Mouse (Mus musculus) MEL (cell line): ENCODE results near the gene Magt1. TPM values are rescaled to one million over a fixed set of nuclear protein-coding genes. Genes with fewer than 3 reads are reported as not detected.

Experiments
- DNase-seq: peaks from one replicate; pipeline ENCODE4 v3.0.0; 2011; ENCODE audit warnings: low read depth, low spot score
- H3K27ac ChIP-seq: 2 replicates; pipeline ENCODE4 v1.5.1; 2012; ENCODE audit warnings: low read depth, mild to moderate bottlenecking, control low read depth, low read length, moderate library complexity; ENCODE audit not compliant: control insufficient read depth
- H3K27me3 ChIP-seq, 2 experiments: fragments of 150-350 bp in 1 of 2; sonication (generic) in 1 of 2; 2 replicates each; pipeline ENCODE4 v1.6.1; 2012; ENCODE audit warnings: low read length in 2 of 2, mild to moderate bottlenecking in 2 of 2, improper control_type of control experiment in 1 of 2, moderate library complexity in 1 of 2; ENCODE audit not compliant: insufficient read depth in 2 of 2, control insufficient read depth in 1 of 2
- H3K36me3 ChIP-seq, 2 experiments: 2 replicates each; pipeline ENCODE4 v1.6.1; 2012 to 2014; ENCODE audit warnings: low read length in 2 of 2, improper control_type of control experiment in 1 of 2, inconsistent platforms in 1 of 2, mild to moderate bottlenecking in 1 of 2; ENCODE audit not compliant: insufficient read depth in 2 of 2, control insufficient read depth in 1 of 2
- H3K4me1 ChIP-seq, 2 experiments: fragments of 150-350 bp in 1 of 2; sonication (generic) in 1 of 2; 2 replicates each; pipeline ENCODE4 v1.6.1; 2012; ENCODE audit warnings: low read length in 2 of 2, improper control_type of control experiment in 1 of 2, mild to moderate bottlenecking in 1 of 2; ENCODE audit not compliant: insufficient read depth in 2 of 2, control insufficient read depth in 1 of 2
- H3K4me3 ChIP-seq, 2 experiments: fragments of 150-350 bp in 1 of 2; sonication (generic) in 1 of 2; 2 replicates each; pipeline ENCODE4 v1.5.1; 2012; ENCODE audit warnings: low read depth in 2 of 2, low read length in 2 of 2, mild to moderate bottlenecking in 2 of 2, moderate library complexity in 2 of 2, control low read depth in 1 of 2, improper control_type of control experiment in 1 of 2; ENCODE audit not compliant: control insufficient read depth in 1 of 2, insufficient read depth in 1 of 2
- H3K79me2 ChIP-seq: 2 replicates; pipeline ENCODE4 v1.6.1; 2012; ENCODE audit warnings: mild to moderate bottlenecking, low read length, moderate library complexity; ENCODE audit not compliant: control insufficient read depth, poor library complexity, insufficient read depth
- H3K9ac ChIP-seq: 2 replicates; pipeline ENCODE4 v1.6.1; 2012; ENCODE audit warnings: low read depth, mild to moderate bottlenecking, control low read depth, low read length, moderate library complexity; ENCODE audit not compliant: control insufficient read depth, poor library complexity, severe bottlenecking
- H3K9me3 ChIP-seq: fragments of 150-350 bp; sonication (generic); replicated peaks from 2 replicates; pipeline ENCODE4 v1.6.1; 2012; ENCODE audit warnings: mild to moderate bottlenecking, low read length, improper control_type of control experiment, moderate library complexity; ENCODE audit not compliant: insufficient read depth
- BHLHE40 ChIP-seq: IDR thresholded peaks from 2 replicates; pipeline ENCODE4 v1.6.1; 2012; ENCODE audit warnings: low read depth, mild to moderate bottlenecking, inconsistent platforms, low read length, improper control_type of control experiment, borderline replicate concordance
- CHD1 ChIP-seq: IDR thresholded peaks from 2 replicates; pipeline ENCODE4 v1.6.1; 2012; ENCODE audit warnings: low read depth, mild to moderate bottlenecking, inconsistent platforms, low read length, improper control_type of control experiment
- CTCF ChIP-seq, 3 experiments: IDR thresholded peaks in 2 of 3; conservative IDR thresholded peaks in 1 of 3; 2 replicates each; pipeline ENCODE4 v1.5.1; 2011 to 2012; ENCODE audit warnings: low read length in 3 of 3, low read depth in 2 of 3, mild to moderate bottlenecking in 2 of 3, improper control_type of control experiment in 1 of 3, inconsistent platforms in 1 of 3, mixed read lengths in 1 of 3, moderate library complexity in 1 of 3; ENCODE audit not compliant: control insufficient read depth in 1 of 3, insufficient read depth in 1 of 3, poor library complexity in 1 of 3, severe bottlenecking in 1 of 3
- E2F4 ChIP-seq: IDR thresholded peaks from 2 replicates; pipeline ENCODE4 v1.6.1; 2011; ENCODE audit warnings: low read depth, low read length, improper control_type of control experiment, borderline replicate concordance
- ELF1 ChIP-seq: IDR thresholded peaks from 2 replicates; pipeline ENCODE4 v1.6.1; 2014; ENCODE audit warnings: low read depth, mild to moderate bottlenecking, inconsistent platforms, low read length, improper control_type of control experiment, moderate library complexity
- EP300 ChIP-seq, 2 experiments: IDR thresholded peaks; 2 replicates each; pipeline ENCODE4 v1.6.1; 2011; ENCODE audit warnings: improper control_type of control experiment in 2 of 2, low read length in 2 of 2, low read depth in 1 of 2, mild to moderate bottlenecking in 1 of 2
- ETS1 ChIP-seq: IDR thresholded peaks from 2 replicates; pipeline ENCODE4 v1.6.1; 2012; ENCODE audit warnings: low read depth, mild to moderate bottlenecking, inconsistent platforms, low read length, improper control_type of control experiment, moderate library complexity
- GABPA ChIP-seq: IDR thresholded peaks from 2 replicates; pipeline ENCODE4 v1.6.1; 2012; ENCODE audit warnings: low read depth, mild to moderate bottlenecking, inconsistent platforms, low read length, improper control_type of control experiment, moderate library complexity
- HCFC1 ChIP-seq: IDR thresholded peaks from 2 replicates; pipeline ENCODE4 v1.6.1; 2012; ENCODE audit warnings: low read depth, mild to moderate bottlenecking, inconsistent platforms, low read length, improper control_type of control experiment, moderate library complexity
- KAT2A ChIP-seq: conservative IDR thresholded peaks from 2 replicates; pipeline ENCODE4 v1.6.1; 2012; ENCODE audit warnings: low read depth, low read length, improper control_type of control experiment, inconsistent platforms
- MXI1 ChIP-seq: IDR thresholded peaks from 2 replicates; pipeline ENCODE4 v1.6.1; 2011; ENCODE audit warnings: mild to moderate bottlenecking, low read depth, low read length, improper control_type of control experiment
- MYC ChIP-seq: IDR thresholded peaks from 2 replicates; pipeline ENCODE4 v1.6.1; 2011; ENCODE audit warnings: low read depth, mild to moderate bottlenecking, low read length, improper control_type of control experiment, moderate library complexity
- NELFE ChIP-seq: IDR thresholded peaks from 2 replicates; pipeline ENCODE4 v1.6.1; 2011; ENCODE audit warnings: low read depth, low read length, improper control_type of control experiment
- NRF1 ChIP-seq: IDR thresholded peaks from 2 replicates; pipeline ENCODE4 v1.6.1; 2014; ENCODE audit warnings: low read depth, mild to moderate bottlenecking, inconsistent platforms, low read length, improper control_type of control experiment, moderate library complexity; ENCODE audit not compliant: poor library complexity, insufficient read depth, severe bottlenecking
- POLR2A ChIP-seq, 2 experiments: IDR thresholded peaks; 2 replicates each; pipeline ENCODE4 v1.6.1; 2011 to 2012; ENCODE audit warnings: low read length in 2 of 2, mild to moderate bottlenecking in 2 of 2, control low read depth in 1 of 2, improper control_type of control experiment in 1 of 2, low read depth in 1 of 2, moderate library complexity in 1 of 2; ENCODE audit not compliant: control insufficient read depth in 1 of 2, insufficient read depth in 1 of 2, poor library complexity in 1 of 2
- POLR2AphosphoS5 ChIP-seq: IDR thresholded peaks from 2 replicates; pipeline ENCODE4 v1.6.1; 2012; ENCODE audit warnings: low read depth, borderline replicate concordance, mild to moderate bottlenecking, inconsistent platforms, low read length, moderate library complexity, mixed read lengths
- SIN3A ChIP-seq: IDR thresholded peaks from 2 replicates; pipeline ENCODE4 v1.6.1; 2012; ENCODE audit warnings: low read length, improper control_type of control experiment, inconsistent platforms
- TBP ChIP-seq: IDR thresholded peaks from 2 replicates; pipeline ENCODE4 v1.8.0; 2011; ENCODE audit warnings: low read depth, low read length, improper control_type of control experiment
- TCF12 ChIP-seq: IDR thresholded peaks from 2 replicates; pipeline ENCODE4 v1.6.1; 2014; ENCODE audit warnings: low read depth, mild to moderate bottlenecking, inconsistent platforms, low read length, improper control_type of control experiment, moderate library complexity
- USF1 ChIP-seq: IDR thresholded peaks from 2 replicates; pipeline ENCODE4 v1.6.1; 2014; ENCODE audit warnings: low read depth, mild to moderate bottlenecking, inconsistent platforms, low read length, improper control_type of control experiment, moderate library complexity
- USF2 ChIP-seq, 2 experiments: IDR thresholded peaks; 2 replicates each; pipeline ENCODE4 v1.6.1; 2011 to 2012; ENCODE audit warnings: improper control_type of control experiment in 2 of 2, low read length in 2 of 2, borderline replicate concordance in 1 of 2, inconsistent platforms in 1 of 2, low read depth in 1 of 2, mild to moderate bottlenecking in 1 of 2; ENCODE audit not compliant: insufficient read depth in 1 of 2
- ZKSCAN1 ChIP-seq: IDR thresholded peaks from 2 replicates; pipeline ENCODE4 v1.6.1; 2012; ENCODE audit warnings: low read depth, mild to moderate bottlenecking, inconsistent platforms, low read length, improper control_type of control experiment, moderate library complexity
- ZNF384 ChIP-seq: IDR thresholded peaks from 2 replicates; pipeline ENCODE4 v1.6.1; 2012; ENCODE audit warnings: low read depth, mild to moderate bottlenecking, inconsistent platforms, low read length, improper control_type of control experiment
- polyA plus RNA-seq, 2 experiments: library from polyadenylated mRNA; stranded (reverse) in 1 of 2; unstranded in 1 of 2; fragments of >175 nt in 1 of 2; fragments of >200 nt in 1 of 2; gene quantifications; 2 replicates each; pipeline versions ENCODE4 v1.2.1 to v1.2.4; 2012; ENCODE audit warnings: low replicate concordance in 2 of 2, low read depth in 1 of 2; ENCODE audit not compliant: insufficient read length in 2 of 2, insufficient read depth in 1 of 2, missing spikeins in 1 of 2
- total RNA-seq: library from RNA; depleted of rRNA; stranded (reverse); fragments of 300-350 nt; gene quantifications from 2 replicates; pipeline ENCODE4 v1.2.3, GENCODE M21; 2012

Gene Magt1
- total and polyA plus RNA-seq, 3 experiments = 34.3 to 36.2 TPM; not detected in 1

GRCm38 (mm10) chrX:105939245-105939644 is 72.5 kb downstream of the Magt1 start:
- H3K27ac ChIP-seq = no peak overlapping the region
- H3K79me2 ChIP-seq = no peaks in the 10 kb centered on the region
- H3K4me3 ChIP-seq = no peak overlapping the region
- H3K9me3 ChIP-seq = no peaks in the 10 kb centered on the region
- no peaks in the 10 kb centered on the region for H3K36me3 ChIP-seq
- DNase-seq = no peak
- no peak overlapping the region for H3K9ac ChIP-seq
- H3K27me3 ChIP-seq = no peaks in the 10 kb centered on the region
- H3K4me1 ChIP-seq = no peaks in the 10 kb centered on the region
- no peak for TF ChIP-seq POLR2AphosphoS5
- TF ChIP-seq NELFE = no peak
- no peak for TF ChIP-seq ETS1
- no peak for TF ChIP-seq ZKSCAN1
- no peak for TF ChIP-seq CHD1
- no peak for TF ChIP-seq SIN3A
- TF ChIP-seq ZNF384 = no peak
- TF ChIP-seq ELF1 = no peak
- no peak for TF ChIP-seq NRF1
- no peak for TF ChIP-seq MXI1
- no peak for TF ChIP-seq GABPA
- no peak for TF ChIP-seq HCFC1
- no peak for TF ChIP-seq EP300 (IDR thresholded peaks at IDR 0.05; ENCODE audit: low read depth in 1 of 2, low read length in 2 of 2)
- no peak for TF ChIP-seq USF1
- TF ChIP-seq CTCF (IDR thresholded peaks at IDR 0.05 in 2 of 3, conservative IDR thresholded peaks at IDR 0.05 in 1 of 3; ENCODE audit: control insufficient read depth in 1 of 3, insufficient read depth in 1 of 3, low read depth in 2 of 3, low read length in 3 of 3, poor library complexity in 1 of 3, severe bottlenecking in 1 of 3) = no peak
- no peak for TF ChIP-seq POLR2A (IDR thresholded peaks at IDR 0.05; ENCODE audit: control insufficient read depth in 1 of 2, insufficient read depth in 1 of 2, low read depth in 1 of 2, low read length in 2 of 2, poor library complexity in 1 of 2)
- TF ChIP-seq TBP = no peak
- TF ChIP-seq BHLHE40 = no peak
- TF ChIP-seq USF2 (IDR thresholded peaks at IDR 0.05; ENCODE audit: borderline replicate concordance in 1 of 2, insufficient read depth in 1 of 2, low read depth in 1 of 2, low read length in 2 of 2) = no peak

GRCm38 (mm10) chrX:105937736-105938135 is 74.0 kb downstream of the Magt1 start:
- H3K9ac ChIP-seq = no peak overlapping the region
- no peaks in the 10 kb centered on the region for H3K9me3 ChIP-seq
- H3K27ac ChIP-seq = no peak overlapping the region
- no peaks in the 10 kb centered on the region for H3K36me3 ChIP-seq
- no peaks in the 10 kb centered on the region for H3K79me2 ChIP-seq
- H3K4me3 ChIP-seq = no peak overlapping the region
- TF ChIP-seq GABPA (no peak), TCF12 (no peak), EP300 (IDR thresholded peaks at IDR 0.05; ENCODE audit: low read depth in 1 of 2, low read length in 2 of 2) (no peak), NRF1 (no peak), SIN3A (no peak), E2F4 (no peak), KAT2A (no peak), BHLHE40 (no peak), USF1 (no peak), MYC (no peak)
- H3K4me1 ChIP-seq = no peaks in the 10 kb centered on the region
- DNase-seq = no peak
- no peaks in the 10 kb centered on the region for H3K27me3 ChIP-seq
